Mouse (Mus musculus): ENCODE measurements at regions not wholly inside any gene's neighbourhood (a gene's known extent, or its start where the extent isn't known, plus 50 kb on each side); places are given as distances from the start of the nearest gene placed in this dataset.
"Not testable (repeated sequence)": the region's sequence is repeated elsewhere in the genome, so short reads cannot be mapped to it uniquely, and the experiment has no call there.

- not testable (repeated sequence) for H3K27me3 ChIP-seq (ENCODE audit: insufficient read depth, low read length); ATAC-seq; H3K27ac ChIP-seq (ENCODE audit: low read depth, low read length); H3K9ac ChIP-seq; H3K4me1 ChIP-seq (ENCODE audit: insufficient read depth); H3K4me2 ChIP-seq (ENCODE audit: low read depth); H3K9me3 ChIP-seq (ENCODE audit: low read length); H3K36me3 ChIP-seq (ENCODE audit: insufficient read depth); H3K4me3 ChIP-seq (ENCODE audit: low read depth, low read length); DNase-seq
Observed at GRCm38 (mm10) chr13:11030874-11031273, 670.2 kb upstream of the Chrm3 start.

GRCm38 (mm10) chr13:11030381-11030780 lies 669.7 kb upstream of the Chrm3 start:
- no peaks in the 10 kb centered on the region for H3K36me3 ChIP-seq (ENCODE audit: insufficient read depth)
- H3K27ac ChIP-seq (ENCODE audit: low read depth, low read length), result no peak overlapping the region
- DNase-seq (no peak), ATAC-seq (no peak)
- no peaks in the 10 kb centered on the region for H3K27me3 ChIP-seq (ENCODE audit: insufficient read depth, low read length)
- H3K9ac ChIP-seq, result no peak overlapping the region
- 75% methylated on average over 4 of the region's 4 CpGs for WGBS
- no peak overlapping the region for H3K4me2 ChIP-seq (ENCODE audit: low read depth)
- no peaks in the 10 kb centered on the region for H3K9me3 ChIP-seq (ENCODE audit: low read length)
- no peaks in the 10 kb centered on the region for H3K4me1 ChIP-seq (ENCODE audit: insufficient read depth)
- no peak for TF ChIP-seq CTCF (IDR thresholded peaks at IDR 0.05; ENCODE audit: low read depth)
- no peak overlapping the region for H3K4me3 ChIP-seq (ENCODE audit: low read depth, low read length)

- no peaks in the 10 kb centered on the region for H3K4me1 ChIP-seq (ENCODE audit: insufficient read depth)
- no peaks in the 10 kb centered on the region for H3K36me3 ChIP-seq (ENCODE audit: insufficient read depth)
- DNase-seq, result no peak
- H3K4me2 ChIP-seq (ENCODE audit: low read depth), result no peak overlapping the region
- no peak overlapping the region for H3K9ac ChIP-seq
- no peak for TF ChIP-seq CTCF (IDR thresholded peaks at IDR 0.05; ENCODE audit: low read depth)
- no peaks in the 10 kb centered on the region for H3K9me3 ChIP-seq (ENCODE audit: low read length)
- no peak for ATAC-seq
- 59% methylated on average over 3 of the region's 3 CpGs for WGBS
- H3K4me3 ChIP-seq (ENCODE audit: low read depth, low read length), result no peak overlapping the region
- no peak overlapping the region for H3K27ac ChIP-seq (ENCODE audit: low read depth, low read length)
- H3K27me3 ChIP-seq (ENCODE audit: insufficient read depth, low read length), result no peaks in the 10 kb centered on the region
Observed at GRCm38 (mm10) chr13:11025918-11026317, 665.3 kb upstream of the Chrm3 start.

- H3K4me1 ChIP-seq (ENCODE audit: insufficient read depth), result no peaks in the 10 kb centered on the region
- DNase-seq, result no peak
- no peak overlapping the region for H3K4me3 ChIP-seq (ENCODE audit: low read depth, low read length)
- no peaks in the 10 kb centered on the region for H3K9me3 ChIP-seq (ENCODE audit: low read length)
- no peaks in the 10 kb centered on the region for H3K27me3 ChIP-seq (ENCODE audit: insufficient read depth, low read length)
- no peak overlapping the region for H3K9ac ChIP-seq
- TF ChIP-seq CTCF (IDR thresholded peaks at IDR 0.05; ENCODE audit: low read depth), result no peak
- no peaks in the 10 kb centered on the region for H3K36me3 ChIP-seq (ENCODE audit: insufficient read depth)
- H3K4me2 ChIP-seq (ENCODE audit: low read depth), result no peak overlapping the region
- WGBS, result 90% methylated on average over 2 of the region's 2 CpGs
- no peak for ATAC-seq
- no peak overlapping the region for H3K27ac ChIP-seq (ENCODE audit: low read depth, low read length)
Observed at GRCm38 (mm10) chr13:11024441-11024840, 663.8 kb upstream of the Chrm3 start.

- Histone ChIP-seq H3K9ac (no peak overlapping the region), H3K27ac (ENCODE audit: low read depth, low read length) (no peak overlapping the region), H3K4me2 (ENCODE audit: low read depth) (no peak overlapping the region), H3K27me3 (ENCODE audit: insufficient read depth, low read length) (no peaks in the 10 kb centered on the region), H3K4me3 (ENCODE audit: low read depth, low read length) (no peak overlapping the region), H3K4me1 (ENCODE audit: insufficient read depth) (no peaks in the 10 kb centered on the region), H3K36me3 (ENCODE audit: insufficient read depth) (no peaks in the 10 kb centered on the region), H3K9me3 (ENCODE audit: low read length) (no peaks in the 10 kb centered on the region)
- ATAC-seq (no peak), DNase-seq (no peak)
- no peak for TF ChIP-seq CTCF (IDR thresholded peaks at IDR 0.05; ENCODE audit: low read depth)
- WGBS, result 90% methylated on average over 7 of the region's 7 CpGs
Observed at GRCm38 (mm10) chr13:11017584-11017983, 656.9 kb upstream of the Chrm3 start.

- Histone ChIP-seq H3K9ac (no peak overlapping the region), H3K36me3 (ENCODE audit: insufficient read depth) (no peaks in the 10 kb centered on the region), H3K27ac (ENCODE audit: low read depth, low read length) (no peak overlapping the region), H3K27me3 (ENCODE audit: insufficient read depth, low read length) (no peaks in the 10 kb centered on the region), H3K9me3 (ENCODE audit: low read length) (no peaks in the 10 kb centered on the region), H3K4me1 (ENCODE audit: insufficient read depth) (no peaks in the 10 kb centered on the region), H3K4me2 (ENCODE audit: low read depth) (no peak overlapping the region), H3K4me3 (ENCODE audit: low read depth, low read length) (no peak overlapping the region)
- no peak for TF ChIP-seq CTCF (IDR thresholded peaks at IDR 0.05; ENCODE audit: low read depth)
- 29% methylated on average over 4 of the region's 4 CpGs for WGBS
- DNase-seq (no peak), ATAC-seq (no peak)
Observed at GRCm38 (mm10) chr13:11005374-11005773, 644.7 kb upstream of the Chrm3 start.

GRCm38 (mm10) chr13:10991151-10991550 lies 630.5 kb upstream of the Chrm3 start:
- 87% methylated on average over 3 of the region's 3 CpGs for WGBS
- H3K27me3 ChIP-seq (ENCODE audit: insufficient read depth, low read length), result no peaks in the 10 kb centered on the region
- H3K9ac ChIP-seq, result no peak overlapping the region
- H3K4me1 ChIP-seq (ENCODE audit: insufficient read depth), result no peaks in the 10 kb centered on the region
- H3K36me3 ChIP-seq (ENCODE audit: insufficient read depth), result no peaks in the 10 kb centered on the region
- no peak for ATAC-seq
- no peak overlapping the region for H3K27ac ChIP-seq (ENCODE audit: low read depth, low read length)
- H3K9me3 ChIP-seq (ENCODE audit: low read length), result no peaks in the 10 kb centered on the region
- H3K4me3 ChIP-seq (ENCODE audit: low read depth, low read length), result no peak overlapping the region
- TF ChIP-seq CTCF (IDR thresholded peaks at IDR 0.05; ENCODE audit: low read depth), result no peak
- no peak overlapping the region for H3K4me2 ChIP-seq (ENCODE audit: low read depth)
- no peak for DNase-seq

- TF ChIP-seq CTCF (IDR thresholded peaks at IDR 0.05; ENCODE audit: low read depth), result no peak
- no peak overlapping the region for H3K4me3 ChIP-seq (ENCODE audit: low read depth, low read length)
- ATAC-seq (no peak), DNase-seq (peak; percentile 10)
- no peak overlapping the region for H3K9ac ChIP-seq
- no peaks in the 10 kb centered on the region for H3K4me1 ChIP-seq (ENCODE audit: insufficient read depth)
- no peaks in the 10 kb centered on the region for H3K9me3 ChIP-seq (ENCODE audit: low read length)
- H3K27me3 ChIP-seq (ENCODE audit: insufficient read depth, low read length), result no peaks in the 10 kb centered on the region
- H3K4me2 ChIP-seq (ENCODE audit: low read depth), result no peak overlapping the region
- WGBS, result 63% methylated on average over 4 of the region's 4 CpGs
- H3K27ac ChIP-seq (ENCODE audit: low read depth, low read length), result no peak overlapping the region
- H3K36me3 ChIP-seq (ENCODE audit: insufficient read depth), result no peaks in the 10 kb centered on the region
Observed at GRCm38 (mm10) chr13:10990503-10991025, 629.9 kb upstream of the Chrm3 start.
